Mouse (Mus musculus) urinary bladder, postnatal 25 days (tissue): ENCODE results near the gene Ube3b.

Experiments
- DNase-seq: peaks from one replicate; pipeline ENCODE4 v3.0.0; 2022; ENCODE audit warnings: low spot score

Ube3b gene

GRCm38 (mm10) chr5:114374409-114375213, 5.8 kb upstream of the Ube3b start:
- DNase-seq = no peak

- no peak for DNase-seq
Measured at GRCm38 (mm10) chr5:114378177-114378920, 2.1 kb upstream of the Ube3b start.

- DNase-seq = no peak
Measured at GRCm38 (mm10) chr5:114378936-114379335, 1.5 kb upstream of the Ube3b start.

- no peak for DNase-seq
Measured at GRCm38 (mm10) chr5:114379763-114380162, 644 bp upstream of the Ube3b start.

- no peak for DNase-seq
Measured at GRCm38 (mm10) chr5:114381013-114381351, 575 bp downstream of the Ube3b start.

- no peak for DNase-seq
Measured at GRCm38 (mm10) chr5:114383184-114383904, 2.9 kb downstream of the Ube3b start.

- no peak for DNase-seq
Measured at GRCm38 (mm10) chr5:114384448-114384847, 4.0 kb downstream of the Ube3b start.

GRCm38 (mm10) chr5:114393169-114393568, 12.8 kb downstream of the Ube3b start:
- no peak for DNase-seq

- DNase-seq = no peak
Measured at GRCm38 (mm10) chr5:114406592-114406991, 26.2 kb downstream of the Ube3b start.

GRCm38 (mm10) chr5:114407269-114407668, 26.9 kb downstream of the Ube3b start:
- no peak for DNase-seq

GRCm38 (mm10) chr5:114407810-114408209, 27.4 kb downstream of the Ube3b start:
- DNase-seq = no peak

- no peak for DNase-seq
Measured at GRCm38 (mm10) chr5:114408846-114409245, 28.4 kb downstream of the Ube3b start.

- no peak for DNase-seq
Measured at GRCm38 (mm10) chr5:114410429-114410828, 30.0 kb downstream of the Ube3b start.

- DNase-seq = no peak
Measured at GRCm38 (mm10) chr5:114412361-114412998, 32.1 kb downstream of the Ube3b start.

GRCm38 (mm10) chr5:114413067-114413735, 32.8 kb downstream of the Ube3b start:
- no peak for DNase-seq

- DNase-seq = no peak
Measured at GRCm38 (mm10) chr5:114415606-114416005, 35.2 kb downstream of the Ube3b start.

GRCm38 (mm10) chr5:114416855-114417254, 36.4 kb downstream of the Ube3b start:
- no peak for DNase-seq

- no peak for DNase-seq
Measured at GRCm38 (mm10) chr5:114418541-114418940, 38.1 kb downstream of the Ube3b start.

- no peak for DNase-seq
Measured at GRCm38 (mm10) chr5:114421561-114422298, 41.3 kb downstream of the Ube3b start.

GRCm38 (mm10) chr5:114422591-114422990, 42.2 kb downstream of the Ube3b start:
- DNase-seq = no peak

- DNase-seq = no peak
Measured at GRCm38 (mm10) chr5:114423961-114424360, 43.6 kb downstream of the Ube3b start.
